Mouse (Mus musculus) layer of hippocampus, adult 9-10 months (tissue): ENCODE results near the gene Lrrc30.
A peak's percentile ranks its signal among the peaks of the same experiment; 100 is the strongest.

Experiments
- DNase-seq: peaks from one replicate; pipeline ENCODE4 v3.0.0; 2022; ENCODE audit warnings: low spot score

Lrrc30 gene

DNA sequence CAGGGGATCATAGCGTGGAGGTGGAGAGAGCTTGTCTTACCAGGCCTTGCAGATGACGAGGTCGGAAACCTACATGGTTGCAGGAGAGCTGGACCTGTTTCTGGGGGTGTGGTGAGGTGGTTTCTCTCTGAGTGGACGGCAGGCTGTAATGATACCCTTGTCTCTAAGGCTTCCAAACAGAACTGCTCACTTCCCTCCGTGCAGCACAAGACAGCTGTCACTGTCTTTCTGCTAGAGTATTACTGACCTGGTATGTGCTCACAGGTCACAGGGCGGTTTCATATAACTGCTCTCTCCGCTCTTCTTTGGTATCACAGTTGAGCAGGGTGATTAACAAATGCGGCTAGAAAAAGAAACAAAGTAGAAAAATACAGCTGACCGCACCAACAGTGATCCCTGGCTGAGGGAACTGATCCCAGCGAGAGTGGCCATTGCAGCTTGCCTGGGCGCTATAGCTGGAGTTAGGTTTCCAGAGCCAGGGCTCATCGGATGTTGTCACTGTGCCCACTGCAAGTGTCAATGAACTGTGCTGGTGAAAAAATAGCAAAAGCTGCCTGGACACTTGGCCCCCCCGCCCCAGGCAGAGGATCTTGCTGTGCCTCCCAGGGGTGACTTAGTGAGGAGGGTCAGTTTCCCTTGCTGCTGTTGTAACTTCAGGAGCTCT lies at the start of gene Lrrc30:
TSS of gene Lrrc30 (minus strand) at position 48 of the 664 bp plus-strand sequence.
- DNase-seq, result no peak

DNA sequence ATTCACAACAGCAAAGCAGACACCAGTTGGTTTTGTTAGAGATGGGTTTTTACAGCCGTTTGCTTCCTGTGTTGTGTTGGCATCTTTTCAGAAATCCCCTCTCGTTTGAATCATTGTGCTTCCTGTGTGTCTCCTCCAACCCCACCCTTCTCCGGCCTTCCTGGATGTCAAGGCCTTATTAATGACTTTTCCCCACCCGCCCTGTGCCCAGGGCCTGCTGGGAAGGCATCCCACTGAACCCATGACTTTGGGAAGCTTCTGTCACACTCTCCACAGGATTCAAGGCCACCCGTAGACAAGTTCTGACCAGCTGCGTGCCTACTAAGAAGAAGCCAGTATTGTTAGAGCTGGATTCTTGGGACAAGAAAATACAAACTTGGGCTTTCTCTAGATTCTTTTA lies 48.6 kb upstream of the Lrrc30 start:
- DNase-seq, result no peak

DNA sequence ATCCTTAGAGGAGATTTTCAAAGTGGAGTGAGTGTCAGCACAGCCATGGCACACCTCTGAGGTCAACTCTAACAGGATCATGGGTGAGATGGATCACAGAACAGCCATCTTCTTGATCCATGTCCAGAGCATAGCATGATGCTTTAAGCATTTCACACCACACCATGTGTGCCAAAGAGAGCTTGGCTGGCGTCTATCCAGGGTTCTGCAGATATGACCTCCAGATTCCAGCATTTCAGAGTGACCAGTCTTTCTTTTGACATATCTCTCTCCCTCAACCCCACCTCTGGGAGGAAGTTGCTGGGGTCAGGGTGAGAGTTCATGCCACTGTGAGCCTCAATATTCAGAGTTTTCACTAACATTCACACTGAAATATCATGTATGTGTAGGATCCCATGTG lies 46.1 kb upstream of the Lrrc30 start:
- DNase-seq, result no peak

DNA sequence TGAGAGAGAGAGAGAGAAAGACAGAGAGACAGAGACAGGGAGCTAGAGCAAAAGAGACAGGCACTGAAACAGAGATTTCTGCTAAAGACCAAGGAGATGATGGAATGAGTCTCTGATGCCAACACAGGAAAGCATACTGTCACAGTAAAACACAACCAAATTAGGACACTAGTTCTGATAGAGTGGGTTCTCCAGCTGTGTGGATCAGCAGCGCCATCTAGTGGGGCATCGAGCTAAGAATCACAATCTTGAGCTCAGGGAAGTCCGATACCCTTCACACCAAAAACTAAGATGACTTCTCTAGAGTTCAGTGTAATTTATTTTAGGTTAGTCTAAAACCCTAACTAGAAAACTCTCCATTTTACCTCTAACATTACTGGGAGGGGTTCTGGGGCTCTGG lies 35.5 kb upstream of the Lrrc30 start:
- peak; percentile 17 for DNase-seq

DNA sequence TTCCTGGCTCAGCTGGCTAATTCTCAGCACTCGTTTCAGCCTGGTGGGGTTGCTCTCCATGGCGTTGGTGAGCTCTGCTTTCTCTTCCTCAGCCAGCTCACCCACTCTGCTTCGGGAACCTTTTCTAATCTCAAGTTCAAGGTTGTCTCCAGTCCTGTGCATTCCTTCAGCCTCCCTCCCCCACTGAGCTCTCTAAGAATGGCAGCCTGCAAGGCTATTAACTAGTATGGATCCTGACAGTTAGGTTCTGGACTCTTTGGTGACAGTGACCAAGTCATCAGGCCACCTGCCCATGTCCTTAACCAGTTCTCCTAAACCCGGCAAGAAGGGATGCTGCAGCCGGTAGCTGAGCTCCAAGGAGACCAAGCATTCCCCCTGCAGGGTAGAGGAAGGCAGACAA lies 34.5 kb upstream of the Lrrc30 start:
- no peak for DNase-seq

DNA sequence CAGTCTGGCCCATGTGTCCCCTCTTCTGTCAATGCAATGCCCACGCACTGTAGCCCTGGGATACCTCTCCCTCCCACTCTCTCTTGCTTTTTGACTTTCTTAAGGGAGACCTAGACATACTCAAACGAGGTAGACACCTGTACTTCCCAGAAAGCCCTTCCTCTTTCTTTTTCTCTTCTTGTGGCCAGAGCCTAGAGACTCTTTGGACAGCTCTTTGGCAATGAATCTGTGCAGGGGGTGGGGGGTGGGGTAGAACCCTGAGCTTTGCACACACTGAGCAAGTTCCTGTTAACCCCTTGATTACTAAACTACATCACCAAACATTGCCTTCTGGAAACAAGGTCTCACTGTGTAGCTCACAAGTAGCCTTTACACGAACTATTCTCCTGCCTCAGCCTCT lies 31.8 kb upstream of the Lrrc30 start:
- no peak for DNase-seq

DNA sequence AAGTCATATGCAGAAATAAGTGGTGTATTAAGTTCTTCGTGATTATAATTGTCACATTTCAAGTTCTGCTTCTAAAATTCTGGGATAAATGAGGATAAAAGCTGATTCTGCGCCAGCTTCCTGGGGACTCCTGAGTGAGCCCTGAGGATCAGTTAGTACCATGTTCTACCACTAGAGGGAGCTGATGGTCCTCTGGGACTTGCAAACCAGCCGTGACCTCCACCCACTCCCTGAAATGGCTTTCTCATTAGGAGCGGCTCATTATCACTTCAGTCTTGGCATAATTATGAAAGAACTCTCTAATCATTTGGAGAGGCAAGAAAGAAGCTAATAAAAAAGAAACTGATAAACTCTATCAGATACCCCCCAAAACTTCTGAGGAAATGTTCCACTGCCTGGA lies 19.0 kb upstream of the Lrrc30 start:
- peak; percentile 30 for DNase-seq

DNA sequence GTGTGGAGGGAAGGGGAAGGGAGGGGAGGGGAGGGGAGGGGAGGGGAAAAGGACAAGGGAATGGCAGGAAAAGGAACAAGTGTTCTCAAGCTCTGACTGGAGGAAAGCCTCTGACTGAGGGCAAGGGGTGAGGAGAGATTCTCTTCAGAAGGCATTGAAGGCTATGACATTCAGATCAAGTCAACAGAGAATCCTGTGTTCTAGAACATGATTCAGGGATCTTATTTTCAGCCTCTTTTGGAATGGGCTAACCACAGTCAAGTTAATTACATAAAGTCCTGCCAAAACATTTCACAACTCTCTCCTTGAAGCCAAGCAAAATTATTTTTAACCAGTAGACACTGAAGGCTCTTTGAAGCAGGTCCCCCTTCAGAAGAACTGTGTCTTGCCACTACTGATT lies 9.1 kb upstream of the Lrrc30 start:
- DNase-seq, result no peak

DNA sequence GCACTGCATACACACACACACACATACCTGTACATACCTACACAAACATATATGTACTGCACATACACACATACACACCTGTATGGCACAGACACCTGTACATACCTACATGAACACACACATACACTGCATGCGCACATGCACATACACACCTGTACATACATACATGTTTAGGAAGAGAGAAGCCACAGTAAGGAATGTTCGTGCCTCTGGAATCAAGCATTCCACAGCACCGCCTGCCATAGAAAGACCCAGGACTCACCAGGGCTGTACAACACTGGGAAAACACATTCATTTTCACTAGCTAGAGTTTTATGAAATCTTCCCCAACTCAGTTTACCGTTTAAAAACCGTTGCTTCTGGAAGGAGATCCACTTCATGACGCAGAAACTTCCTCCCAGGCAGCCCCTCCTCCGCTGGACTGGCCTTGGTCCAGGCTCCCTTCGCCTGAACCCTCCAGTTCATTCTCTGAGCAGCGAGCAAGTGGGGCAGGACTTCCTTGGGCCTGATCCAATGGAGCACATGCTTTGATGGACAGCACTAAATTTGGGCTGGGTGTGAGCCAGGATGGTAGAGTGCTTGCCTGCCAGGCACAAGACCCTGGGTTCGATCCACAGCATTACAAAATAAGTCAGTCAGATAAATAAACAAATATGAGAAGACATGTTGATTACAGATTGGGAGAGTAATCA lies 5.7 kb upstream of the Lrrc30 start:
- no peak for DNase-seq

DNA sequence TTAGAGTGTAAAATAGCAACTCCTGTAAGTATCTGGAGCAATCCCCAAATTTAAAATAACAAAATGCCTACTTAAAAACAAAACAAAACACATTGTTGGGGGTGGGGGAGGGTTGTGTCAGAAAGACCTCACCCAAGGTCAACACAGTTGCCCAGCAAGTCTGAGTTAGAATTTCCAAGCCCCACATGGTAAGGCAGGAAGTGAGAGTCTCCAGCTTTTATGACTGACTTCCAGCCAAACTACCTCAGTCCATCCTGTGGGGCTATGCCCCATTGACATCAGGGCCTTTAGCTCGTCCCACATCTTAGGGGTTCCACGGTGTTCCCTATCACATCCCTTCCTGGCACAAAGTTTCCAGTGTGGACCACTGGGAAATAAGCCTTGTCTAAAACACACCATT lies 4.4 kb upstream of the Lrrc30 start:
- DNase-seq, result no peak

DNA sequence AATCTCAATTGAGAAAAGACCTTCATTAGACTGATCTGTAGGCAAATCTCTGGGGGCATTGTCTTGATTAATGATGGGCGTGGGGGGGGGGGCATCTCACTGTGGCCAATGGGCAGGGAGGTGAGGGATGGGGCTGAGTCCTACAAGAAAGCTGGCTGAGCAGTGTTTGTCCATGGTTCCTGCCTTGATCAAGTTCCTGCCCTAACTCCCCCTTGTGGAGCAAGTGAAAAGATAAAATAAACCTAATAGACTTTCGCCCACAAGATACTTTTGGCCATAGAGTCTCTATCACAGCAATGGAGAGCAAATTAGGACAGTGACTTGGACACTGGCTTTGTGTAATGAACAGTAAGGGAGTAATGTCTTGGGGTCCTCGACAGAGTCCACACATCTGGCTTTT lies 3.8 kb upstream of the Lrrc30 start:
- no peak for DNase-seq

DNA sequence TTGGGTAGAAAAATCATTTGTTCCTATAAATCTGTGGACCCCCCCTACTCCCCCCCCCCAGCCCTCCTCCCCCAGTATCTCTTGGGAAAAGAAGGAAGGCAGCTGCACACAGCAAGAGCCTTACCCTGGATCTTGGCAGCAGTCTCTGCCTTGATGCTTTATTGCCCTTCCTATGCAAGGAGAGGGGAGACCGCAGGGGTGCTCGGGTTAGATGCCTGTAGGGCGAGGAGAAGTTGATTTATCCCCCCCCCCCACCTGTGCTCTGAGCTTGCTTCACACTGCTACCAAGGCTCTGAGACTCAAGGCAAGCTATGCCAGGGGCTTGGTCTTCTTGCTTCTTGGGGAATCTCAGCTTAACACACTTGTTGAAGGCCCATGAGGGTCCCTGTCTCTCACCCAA lies 2.8 kb downstream of the Lrrc30 start:
- no peak for DNase-seq

DNA sequence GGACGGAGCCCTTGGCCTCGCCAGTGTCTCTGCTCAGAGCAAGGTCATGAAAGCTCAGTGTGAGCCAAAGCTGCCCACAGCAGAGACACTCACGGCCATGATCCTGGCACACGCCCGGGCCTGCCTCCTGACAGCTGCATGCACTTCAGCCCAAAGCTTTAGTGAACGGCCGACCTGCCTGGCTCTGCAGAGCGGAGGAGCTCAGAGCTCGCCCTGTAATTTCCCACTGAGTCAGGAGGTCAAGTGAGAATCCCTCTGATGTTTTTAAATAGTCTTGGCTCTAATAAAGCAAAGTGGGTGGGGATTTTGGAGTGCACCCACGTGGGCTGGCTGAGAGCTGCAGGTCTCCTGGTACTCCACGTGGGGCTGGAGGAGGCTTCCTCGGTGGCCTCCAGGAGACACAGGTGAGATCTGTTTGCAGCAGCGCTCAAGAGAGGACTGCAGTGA lies 3.3 kb downstream of the Lrrc30 start:
- no peak for DNase-seq

DNA sequence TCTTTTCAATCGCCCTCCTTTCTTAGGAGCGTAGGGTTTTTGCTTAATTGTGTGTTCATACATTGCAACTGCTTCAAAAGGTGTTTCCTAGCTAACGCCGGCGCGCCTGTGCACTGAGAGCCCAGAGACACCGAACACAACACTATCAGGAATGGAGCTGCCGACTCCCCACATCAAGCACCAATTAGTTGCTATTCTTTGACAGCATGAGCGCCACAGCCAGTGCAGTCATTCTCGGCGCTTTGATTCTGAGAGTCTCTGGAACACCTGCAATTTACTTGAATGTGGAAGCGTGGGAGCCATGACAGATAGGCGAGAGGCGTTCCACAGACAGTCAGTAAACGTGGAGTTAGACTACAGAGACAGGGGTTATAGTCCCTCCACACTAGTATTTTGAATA lies 4.0 kb downstream of the Lrrc30 start:
- no peak for DNase-seq

DNA sequence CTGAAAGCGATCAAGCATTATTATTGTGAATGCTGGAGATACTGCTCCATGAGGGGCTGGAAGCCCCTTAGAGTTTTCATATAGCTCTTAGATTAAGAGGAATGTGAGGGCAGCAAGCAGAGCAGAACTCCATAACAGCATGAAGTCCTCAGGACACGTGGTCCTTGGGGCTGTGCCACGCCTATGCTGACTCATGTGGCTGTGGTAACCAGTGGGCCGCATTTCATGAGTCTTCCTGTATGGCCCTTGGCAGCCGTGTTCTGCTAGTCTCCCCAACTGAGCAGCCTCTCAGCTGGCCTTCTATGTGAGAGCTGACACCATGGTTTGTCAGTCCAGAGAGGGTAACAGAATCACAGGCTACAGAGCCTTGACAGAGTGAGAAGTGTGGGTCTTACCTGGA lies 7.1 kb downstream of the Lrrc30 start:
- no peak for DNase-seq

DNA sequence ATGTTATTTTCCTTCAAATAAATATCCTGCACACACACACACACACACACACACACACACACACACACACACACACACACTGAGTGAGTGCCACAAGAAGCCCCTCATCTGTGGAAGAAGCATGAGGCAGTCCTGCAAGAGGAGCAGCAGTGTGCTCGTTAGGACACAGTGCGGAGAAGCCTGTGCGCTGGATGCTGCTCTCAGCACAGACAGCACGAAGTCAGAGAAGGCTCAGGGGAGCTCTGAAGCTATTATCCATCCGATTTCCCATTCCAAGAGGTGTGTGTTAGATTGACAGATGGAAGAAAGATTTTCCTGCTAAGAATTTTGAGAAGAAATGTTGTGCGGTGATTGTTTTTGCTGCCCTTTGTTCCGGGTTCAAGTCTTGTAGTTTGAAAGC lies 13.5 kb downstream of the Lrrc30 start:
- no peak for DNase-seq

DNA sequence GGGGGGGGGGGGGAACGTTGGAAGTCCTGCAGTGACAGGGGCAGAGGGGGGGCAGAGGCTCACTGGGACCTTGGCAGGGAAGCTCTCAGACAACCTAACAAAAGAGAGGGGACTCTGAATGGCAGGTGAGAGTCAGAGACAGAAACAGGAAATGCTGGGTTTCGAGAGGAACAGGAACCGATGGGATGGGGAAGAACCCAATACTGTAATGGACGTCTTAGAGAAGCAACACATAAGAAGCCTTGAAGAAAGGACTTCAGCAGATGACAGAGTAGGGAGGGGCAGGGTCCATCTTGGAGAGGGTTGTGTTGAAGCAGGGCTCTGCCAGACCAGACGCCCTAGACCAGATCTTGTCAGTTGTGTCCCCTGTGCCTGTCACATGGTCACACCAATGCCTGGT lies 18.1 kb downstream of the Lrrc30 start:
- no peak for DNase-seq

DNA sequence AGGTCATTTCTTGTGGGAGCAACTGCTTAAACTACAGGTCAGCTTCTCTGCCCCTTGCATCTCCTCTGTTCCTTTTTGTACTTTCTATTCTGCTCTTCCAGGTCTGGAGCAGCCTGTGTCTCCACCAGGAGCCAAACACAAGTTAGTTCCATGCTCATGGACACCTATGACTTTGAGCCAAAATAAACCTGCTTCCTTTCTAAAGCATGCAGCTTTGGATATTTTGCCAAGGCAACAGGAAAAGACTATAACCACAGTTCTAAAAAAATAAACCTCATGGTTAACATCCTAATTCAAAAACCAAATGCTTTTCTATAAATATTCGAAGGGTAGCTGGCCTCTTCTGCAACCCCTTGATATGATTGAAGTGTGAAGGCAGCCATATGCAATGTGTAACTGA lies 19.9 kb downstream of the Lrrc30 start:
- DNase-seq, result no peak

DNA sequence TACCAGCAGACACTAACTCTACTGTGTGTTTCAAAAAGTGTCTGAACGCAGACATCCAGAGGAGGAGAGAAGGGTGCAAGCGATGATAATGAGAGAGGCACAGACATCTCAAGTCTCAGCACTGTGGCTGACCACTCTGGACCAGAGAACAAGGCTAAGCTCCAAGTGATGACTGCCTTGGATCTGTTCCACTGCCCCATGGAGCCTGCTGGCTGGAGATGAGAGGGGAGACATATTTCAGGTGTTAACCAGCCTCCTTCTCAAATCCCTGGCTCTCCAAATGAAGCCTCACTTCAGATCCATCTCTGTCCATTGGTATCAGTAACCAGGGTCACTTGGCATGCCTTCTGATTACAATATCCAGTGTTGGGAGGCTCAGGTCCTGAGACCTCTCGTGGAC lies 20.4 kb downstream of the Lrrc30 start:
- DNase-seq, result no peak

DNA sequence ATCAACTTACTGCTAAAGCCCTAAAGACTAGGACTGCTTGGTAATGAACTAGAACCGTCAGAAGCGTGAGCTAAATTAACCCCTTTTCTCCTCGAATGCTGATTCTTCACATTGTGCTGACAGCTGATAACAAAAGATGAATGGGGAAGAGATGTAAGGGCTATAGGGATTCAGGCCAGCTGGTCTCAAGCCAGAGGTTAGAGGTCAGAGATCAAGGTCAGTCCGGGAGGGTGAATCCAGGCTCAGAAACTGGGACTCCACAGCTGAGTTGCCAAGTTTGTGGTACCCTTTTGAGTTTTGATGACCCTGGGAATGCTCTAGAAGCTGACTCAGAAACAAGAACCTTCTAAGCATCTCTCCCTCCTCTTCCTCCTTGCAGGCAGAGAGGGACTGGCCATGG lies 28.1 kb downstream of the Lrrc30 start:
- DNase-seq, result no peak

DNA sequence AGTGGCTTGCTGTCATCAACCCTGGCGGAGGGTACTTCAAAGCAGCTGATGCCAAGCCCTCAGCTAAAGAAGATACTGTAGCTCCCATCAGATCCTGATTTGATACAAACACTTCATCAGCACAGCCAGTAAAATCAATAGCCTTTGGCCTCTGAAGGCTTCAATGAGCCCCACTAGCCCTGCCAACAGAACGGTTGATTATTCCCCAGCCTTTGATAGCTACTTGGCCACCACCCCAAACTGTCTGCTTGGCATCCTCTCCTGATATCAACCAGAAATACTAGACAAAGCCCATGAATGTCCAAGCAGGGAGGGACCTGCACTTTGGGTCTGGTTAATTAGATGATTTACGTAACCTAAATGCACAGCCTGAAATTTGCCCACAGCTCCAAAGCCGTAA lies 30.0 kb downstream of the Lrrc30 start:
- DNase-seq, result no peak

DNA sequence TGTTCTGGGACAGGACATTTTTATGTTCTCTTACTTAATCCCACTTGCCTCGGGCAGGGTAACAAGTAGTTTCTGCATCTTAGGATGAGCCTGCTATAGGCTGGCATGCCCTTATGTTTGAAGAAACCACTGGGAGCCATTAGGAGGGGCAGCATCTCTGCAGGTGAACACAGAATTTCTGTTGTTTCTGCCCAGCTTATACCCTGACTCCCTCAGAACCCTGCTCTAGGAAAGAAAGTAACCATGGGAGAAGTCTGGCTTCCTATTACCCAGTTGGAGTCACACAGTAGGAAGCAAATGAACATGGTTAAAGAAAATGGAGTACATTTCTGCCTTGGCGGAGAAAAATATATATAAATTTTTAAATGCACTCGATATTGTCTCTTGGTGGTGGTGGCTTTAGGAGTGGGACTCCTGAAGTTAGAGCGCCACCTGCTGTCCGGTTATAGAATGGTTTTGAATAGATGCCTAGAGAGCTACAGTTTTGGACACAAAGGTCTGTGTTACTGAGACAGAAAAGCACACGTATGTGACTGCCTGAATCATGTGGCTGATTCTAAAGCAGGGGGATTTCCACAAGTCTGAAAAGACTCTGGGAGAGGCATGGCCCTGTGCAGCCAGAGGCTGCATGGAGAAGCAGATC lies 47.5 kb downstream of the Lrrc30 start:
- peak; percentile 79 for DNase-seq

DNA sequence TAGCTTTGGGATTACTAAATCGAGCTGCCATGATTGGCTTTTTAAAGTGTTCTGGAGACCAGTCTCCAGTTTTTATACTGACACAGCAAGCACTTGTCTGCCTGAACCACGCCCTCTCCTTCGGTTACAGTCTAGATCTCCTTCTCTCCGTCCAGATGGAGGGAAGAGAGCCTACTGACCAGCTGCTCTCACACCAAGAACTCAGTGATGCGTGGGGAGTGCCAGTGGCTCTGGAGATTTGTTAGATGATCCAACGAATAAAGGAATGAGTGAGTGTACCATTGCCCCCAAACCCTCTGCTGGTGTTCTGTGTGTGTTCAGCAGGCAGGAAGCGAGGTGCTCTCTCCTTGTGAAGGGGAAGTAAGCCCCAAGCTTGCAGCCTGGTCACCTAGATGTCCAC lies 48.0 kb downstream of the Lrrc30 start:
- no peak for DNase-seq

DNA sequence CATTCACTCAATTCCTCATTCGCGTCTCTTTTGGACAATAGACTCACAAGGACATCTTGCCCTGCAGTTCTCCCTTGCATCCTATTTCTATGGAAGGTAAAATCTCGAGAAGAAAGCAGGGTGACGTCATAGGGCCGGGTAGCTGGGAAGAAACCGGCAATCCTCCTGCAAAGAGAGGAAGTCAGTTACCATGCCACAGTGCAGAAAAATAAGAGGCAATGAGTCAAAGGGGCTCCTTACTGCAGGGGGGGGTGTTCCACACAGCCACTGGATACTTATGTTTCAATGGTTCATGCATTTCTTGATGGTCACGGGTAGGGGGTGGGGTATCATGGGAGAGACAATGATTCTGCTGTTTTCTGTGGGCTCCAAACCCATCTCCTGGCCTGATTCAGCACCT lies 49.1 kb downstream of the Lrrc30 start:
- no peak for DNase-seq
